Mouse (Mus musculus): Measurements from ENCODE around the gene Fam89b. TPM values are rescaled to one million over a fixed set of nuclear protein-coding genes. Genes with fewer than 3 reads are reported as not detected.

Fam89b gene
- polyA plus RNA-seq (2015; fragmentation: Nextera tagmentation; extraction: Ambion mirVana), result 89.1 and 92.9 TPM in 2 replicates

- peak within 1 kb of the TSS; percentile 87 for H3K4me3 ChIP-seq (ENCODE audit: low read length)
- under 1% methylated on average over 31 of the region's 37 CpGs for WGBS
- H3K9me3 ChIP-seq (ENCODE audit: control insufficient read depth, low read length), result no peaks in the 10 kb centered on the region
- peak within 1 kb of the TSS; percentile 94 for H3K4me2 ChIP-seq (ENCODE audit: low read depth, low read length)
- peak within 1 kb of the TSS; percentile 96 for H3K9ac ChIP-seq (ENCODE audit: low read length)
- ATAC-seq (ENCODE audit: low read depth), result peak; percentile 82
- H3K36me3 ChIP-seq (ENCODE audit: control insufficient read depth, insufficient read depth, low read length), result no peaks in the 10 kb centered on the region
- no peaks in the 10 kb centered on the region for H3K27me3 ChIP-seq (ENCODE audit: control insufficient read depth, insufficient read depth, low read depth, low read length)
- H3K27ac ChIP-seq (ENCODE audit: low read length), result peak within 1 kb of the TSS; percentile 90
- H3K4me1 ChIP-seq (replicated peaks; ENCODE audit: control insufficient read depth, insufficient read depth, low read length), result peaks cover 51% of the 10 kb centered on the region
These were observed at the start of gene Fam89b for GRCm38 (mm10) chr19:5729444-5729815. Fam89b (minus strand) TSS chr19:5729653.

DNA sequence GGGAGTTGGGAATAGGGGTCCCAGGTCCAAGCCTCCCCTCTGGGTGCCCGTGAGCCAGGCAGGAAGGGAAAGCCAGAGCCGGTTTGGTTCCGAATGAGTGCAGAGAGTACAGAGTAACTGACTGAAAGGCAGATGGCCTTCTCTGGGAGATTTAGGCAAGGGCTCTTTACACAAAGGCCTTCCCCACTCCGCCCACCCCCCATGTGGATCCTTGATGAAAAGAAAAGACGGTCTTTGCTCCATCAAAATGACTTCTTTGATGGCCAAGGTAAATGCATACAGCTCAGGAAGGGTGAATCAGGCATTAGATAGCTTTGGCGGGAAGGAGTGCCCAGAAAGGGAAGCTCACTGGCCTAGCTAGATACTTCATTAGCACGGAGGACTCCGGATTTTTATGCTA is 48.9 kb upstream of the Fam89b start:
- ATAC-seq (ENCODE audit: low read depth), result no peak
- Histone ChIP-seq H3K27ac (ENCODE audit: low read length) (no peak overlapping the region), H3K9ac (ENCODE audit: low read length) (no peak overlapping the region), H3K4me2 (ENCODE audit: low read depth, low read length) (no peak overlapping the region), H3K4me1 (replicated peaks; ENCODE audit: control insufficient read depth, insufficient read depth, low read length) (peaks cover 4% of the 10 kb centered on the region; the same call in 1 of the 2 replicates), H3K27me3 (ENCODE audit: control insufficient read depth, insufficient read depth, low read depth, low read length) (no peaks in the 10 kb centered on the region), H3K36me3 (ENCODE audit: control insufficient read depth, insufficient read depth, low read length) (no peaks in the 10 kb centered on the region), H3K4me3 (ENCODE audit: low read length) (no peak overlapping the region), H3K9me3 (ENCODE audit: control insufficient read depth, low read length) (no peaks in the 10 kb centered on the region)
- 51% methylated on average over 8 of the region's 8 CpGs for WGBS

- no peaks in the 10 kb centered on the region for H3K36me3 ChIP-seq (ENCODE audit: control insufficient read depth, insufficient read depth, low read length)
- H3K4me1 ChIP-seq (replicated peaks; ENCODE audit: control insufficient read depth, insufficient read depth, low read length), result peaks cover 4% of the 10 kb centered on the region; the same call in 1 of the 2 replicates
- 68% methylated on average over 9 of the region's 9 CpGs for WGBS
- H3K9ac ChIP-seq (ENCODE audit: low read length), result no peak overlapping the region; the same call in 1 of the 2 replicates
- no peak for ATAC-seq (ENCODE audit: low read depth)
- H3K9me3 ChIP-seq (ENCODE audit: control insufficient read depth, low read length), result no peaks in the 10 kb centered on the region
- no peaks in the 10 kb centered on the region for H3K27me3 ChIP-seq (ENCODE audit: control insufficient read depth, insufficient read depth, low read depth, low read length)
- H3K4me3 ChIP-seq (ENCODE audit: low read length), result no peak overlapping the region
- H3K4me2 ChIP-seq (ENCODE audit: low read depth, low read length), result no peak overlapping the region
- no peak overlapping the region for H3K27ac ChIP-seq (ENCODE audit: low read length)
These were observed 48.1 kb upstream of the Fam89b start for GRCm38 (mm10) chr19:5777387-5778032.

- Histone ChIP-seq H3K27ac (ENCODE audit: low read length) (peak within 1 kb of the TSS; percentile 73), H3K36me3 (ENCODE audit: control insufficient read depth, insufficient read depth, low read length) (peaks cover 16% of the 10 kb centered on the region), H3K4me1 (replicated peaks; ENCODE audit: control insufficient read depth, insufficient read depth, low read length) (peaks cover 11% of the 10 kb centered on the region), H3K4me3 (ENCODE audit: low read length) (peak within 1 kb of the TSS; percentile 60), H3K4me2 (ENCODE audit: low read depth, low read length) (peak within 1 kb of the TSS; percentile 95), H3K9ac (ENCODE audit: low read length) (peak within 1 kb of the TSS; percentile 77), H3K9me3 (ENCODE audit: control insufficient read depth, low read length) (no peaks in the 10 kb centered on the region), H3K27me3 (ENCODE audit: control insufficient read depth, insufficient read depth, low read depth, low read length) (no peaks in the 10 kb centered on the region)
- peak; percentile 98 for ATAC-seq (ENCODE audit: low read depth)
- under 1% methylated on average over 64 of the region's 64 CpGs for WGBS
These were observed 41.7 kb upstream of the Fam89b start, which contains the start of gene Scyl1 for GRCm38 (mm10) chr19:5770925-5771860. Scyl1 (minus strand) TSS chr19:5771419.

DNA sequence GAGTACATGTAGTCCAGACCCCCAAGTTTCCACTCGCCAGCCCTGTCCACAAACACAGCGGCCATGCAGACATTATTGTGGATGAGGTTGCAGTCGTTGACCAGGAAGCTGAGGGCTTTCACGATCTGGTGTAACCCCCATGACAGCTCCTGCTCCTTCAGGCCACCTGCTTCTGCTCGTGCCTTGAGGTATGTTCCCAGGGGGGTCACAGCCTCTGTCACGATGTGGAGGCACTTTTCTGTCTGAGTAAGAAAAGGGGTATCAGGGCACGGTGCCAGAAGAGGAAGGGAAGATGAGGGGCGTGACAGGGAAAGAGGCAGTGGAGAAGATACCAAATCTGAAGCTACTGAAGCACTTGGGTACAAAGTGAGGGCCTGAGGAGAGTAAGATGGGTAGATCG is 40.9 kb upstream of the Fam89b start:
- Histone ChIP-seq H3K27me3 (ENCODE audit: control insufficient read depth, insufficient read depth, low read depth, low read length) (no peaks in the 10 kb centered on the region), H3K27ac (ENCODE audit: low read length) (peak overlapping the region; percentile 73)
- 27% methylated on average over 9 of the region's 9 CpGs for WGBS

GRCm38 (mm10) chr19:5767271-5767670 is 37.8 kb upstream of the Fam89b start:
- no peak for ATAC-seq (ENCODE audit: low read depth)
- no peaks in the 10 kb centered on the region for H3K27me3 ChIP-seq (ENCODE audit: control insufficient read depth, insufficient read depth, low read depth, low read length)
- no peak overlapping the region for H3K4me3 ChIP-seq (ENCODE audit: low read length)
- peaks cover 11% of the 10 kb centered on the region for H3K4me1 ChIP-seq (replicated peaks; ENCODE audit: control insufficient read depth, insufficient read depth, low read length)
- H3K9me3 ChIP-seq (ENCODE audit: control insufficient read depth, low read length), result no peaks in the 10 kb centered on the region
- H3K36me3 ChIP-seq (ENCODE audit: control insufficient read depth, insufficient read depth, low read length), result peaks cover 42% of the 10 kb centered on the region
- 92% methylated on average over 4 of the region's 4 CpGs for WGBS
- no peak overlapping the region for H3K27ac ChIP-seq (ENCODE audit: low read length)
- H3K4me2 ChIP-seq (ENCODE audit: low read depth, low read length), result no peak overlapping the region
- no peak overlapping the region for H3K9ac ChIP-seq (ENCODE audit: low read length)

More for the DNA sequence above, 40.9 kb upstream of the Fam89b start:
- Histone ChIP-seq H3K9me3 (ENCODE audit: control insufficient read depth, low read length) (no peaks in the 10 kb centered on the region), H3K4me2 (ENCODE audit: low read depth, low read length) (peak overlapping the region; percentile 95), H3K4me3 (ENCODE audit: low read length) (peak overlapping the region; percentile 60), H3K4me1 (replicated peaks; ENCODE audit: control insufficient read depth, insufficient read depth, low read length) (peaks cover 11% of the 10 kb centered on the region), H3K36me3 (ENCODE audit: control insufficient read depth, insufficient read depth, low read length) (peaks cover 24% of the 10 kb centered on the region), H3K9ac (ENCODE audit: low read length) (peak overlapping the region; percentile 77)
- no peak for ATAC-seq (ENCODE audit: low read depth)

DNA sequence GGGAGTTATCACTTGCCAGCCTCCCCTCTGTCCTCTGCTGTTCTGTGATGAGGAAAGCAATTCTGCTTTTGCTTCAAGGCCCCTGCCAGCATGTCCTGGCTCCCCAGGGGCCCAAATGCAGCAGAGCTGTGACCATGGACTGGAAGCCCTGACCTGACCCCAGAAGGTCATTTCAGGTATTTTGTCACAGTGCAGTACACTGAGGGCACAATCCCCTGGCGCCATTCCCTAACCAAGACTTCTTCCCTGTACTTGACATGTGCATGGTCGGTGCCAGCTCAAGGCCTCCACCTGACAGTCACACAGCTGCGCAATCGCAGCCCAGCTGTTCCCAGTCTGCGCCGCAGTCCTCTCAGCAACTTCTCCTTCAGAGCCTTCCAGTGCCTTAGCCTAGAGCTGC is 33.7 kb upstream of the Fam89b start:
- H3K4me1 ChIP-seq (replicated peaks; ENCODE audit: control insufficient read depth, insufficient read depth, low read length), result no peaks in the 10 kb centered on the region
- no peak overlapping the region for H3K4me2 ChIP-seq (ENCODE audit: low read depth, low read length)
- no peaks in the 10 kb centered on the region for H3K27me3 ChIP-seq (ENCODE audit: control insufficient read depth, insufficient read depth, low read depth, low read length)
- ATAC-seq (ENCODE audit: low read depth), result 0 out of 2 replicates have a peak, but pooled peaks have one; percentile 10
- no peak overlapping the region for H3K9ac ChIP-seq (ENCODE audit: low read length)
- peaks cover 65% of the 10 kb centered on the region for H3K36me3 ChIP-seq (ENCODE audit: control insufficient read depth, insufficient read depth, low read length)
- no peak overlapping the region for H3K27ac ChIP-seq (ENCODE audit: low read length)
- H3K9me3 ChIP-seq (ENCODE audit: control insufficient read depth, low read length), result no peaks in the 10 kb centered on the region
- H3K4me3 ChIP-seq (ENCODE audit: low read length), result no peak overlapping the region
- 86% methylated on average over 6 of the region's 6 CpGs for WGBS

GRCm38 (mm10) chr19:5758878-5759403 is 29.5 kb upstream of the Fam89b start:
- no peak overlapping the region for H3K4me3 ChIP-seq (ENCODE audit: low read length)
- H3K4me2 ChIP-seq (ENCODE audit: low read depth, low read length), result no peak overlapping the region
- peaks cover 7% of the 10 kb centered on the region for H3K4me1 ChIP-seq (replicated peaks; ENCODE audit: control insufficient read depth, insufficient read depth, low read length)
- peaks cover 43% of the 10 kb centered on the region for H3K36me3 ChIP-seq (ENCODE audit: control insufficient read depth, insufficient read depth, low read length)
- no peak overlapping the region for H3K9ac ChIP-seq (ENCODE audit: low read length)
- peaks cover 5% of the 10 kb centered on the region; the same call in 1 of the 2 replicates for H3K27me3 ChIP-seq (ENCODE audit: control insufficient read depth, insufficient read depth, low read depth, low read length)
- WGBS, result 88% methylated on average over 14 of the region's 14 CpGs
- H3K27ac ChIP-seq (ENCODE audit: low read length), result no peak overlapping the region
- ATAC-seq (ENCODE audit: low read depth), result no peak
- no peaks in the 10 kb centered on the region for H3K9me3 ChIP-seq (ENCODE audit: control insufficient read depth, low read length)
